Mouse (Mus musculus) lung, adult 2 months (tissue): Measurements from ENCODE around the gene Mul1.

ENCODE experiments used
- CTCF ChIP-seq: fragments of 200-500 bp; IDR thresholded peaks from 2 replicates; pipeline ENCODE4 v1.5.1; 2011; ENCODE audit warnings: mild to moderate bottlenecking, low read length, control low read depth; ENCODE audit not compliant: insufficient read depth
- POLR2A ChIP-seq: fragments of 200-500 bp; IDR thresholded peaks from 2 replicates; pipeline ENCODE4 v1.6.1; 2011; ENCODE audit warnings: low read depth, mild to moderate bottlenecking, control low read depth, low read length, borderline replicate concordance; ENCODE audit errors: extremely low read depth

DNA sequence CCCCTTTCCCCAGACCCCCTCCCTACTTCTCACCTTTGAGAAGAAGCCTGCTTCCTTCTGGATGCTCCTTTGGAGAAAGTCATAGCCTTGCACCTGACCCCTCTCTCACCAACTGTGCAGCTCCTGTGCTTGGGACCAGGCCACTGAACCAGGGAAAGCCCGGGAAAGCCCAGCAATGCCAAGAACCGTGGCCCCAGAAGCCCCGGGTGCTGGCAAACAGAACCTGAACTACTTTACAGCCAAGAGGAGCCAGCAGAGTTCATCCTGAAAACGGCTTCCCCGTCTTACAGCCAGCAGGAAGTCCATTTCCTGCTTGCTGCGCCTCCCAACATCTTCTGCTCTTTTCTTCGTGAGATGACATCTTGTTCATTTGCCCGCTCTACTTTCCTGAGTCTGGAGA, 48.2 kb downstream of the Mul1 start:
- TF ChIP-seq POLR2A, result no peak
- TF ChIP-seq CTCF, result no peak
